Mouse (Mus musculus) lung, embryonic 15.5 days (tissue): ENCODE results near the gene 4931409K22Rik. TPM values are rescaled to one million over a fixed set of nuclear protein-coding genes. Genes with fewer than 3 reads are reported as not detected.
A peak's percentile ranks its signal among the peaks of the same experiment; 100 is the strongest.

Source experiments
- ATAC-seq: fragments of 200-750 bp; cut with Nextera tagmentation; 2 replicates; pipeline ENCODE4 v1.8.0; 2017; ENCODE audit warnings: moderate number of reproducible peaks, borderline replicate concordance; ENCODE audit not compliant: low FRiP score, low TSS enrichment; ENCODE audit errors: extremely low read depth
- H3K27ac ChIP-seq: fragments of 300-500 bp; sonication (generic); 2 replicates; pipeline ENCODE4 v1.5.1; 2015; ENCODE audit warnings: moderate library complexity, mild to moderate bottlenecking, inconsistent platforms
- H3K27me3 ChIP-seq: fragments of 300-500 bp; sonication (generic); 2 replicates; pipeline ENCODE4 v1.6.1; 2015; ENCODE audit warnings: inconsistent platforms
- H3K36me3 ChIP-seq: fragments of 300-500 bp; sonication (generic); 2 replicates; pipeline ENCODE4 v1.6.1; 2015; ENCODE audit warnings: inconsistent platforms
- H3K4me1 ChIP-seq: fragments of 300-500 bp; sonication (generic); 2 replicates; pipeline ENCODE4 v1.6.1; 2015; ENCODE audit warnings: inconsistent platforms
- H3K4me2 ChIP-seq: fragments of 300-500 bp; sonication (generic); 2 replicates; pipeline ENCODE4 v1.6.1; 2015; ENCODE audit warnings: inconsistent platforms, mild to moderate bottlenecking, moderate library complexity
- H3K4me3 ChIP-seq: fragments of 300-500 bp; sonication (generic); 2 replicates; pipeline ENCODE4 v1.5.1; 2015; ENCODE audit warnings: mild to moderate bottlenecking, inconsistent platforms
- H3K9ac ChIP-seq: fragments of 300-500 bp; sonication (generic); 2 replicates; pipeline ENCODE4 v1.6.1; 2015; ENCODE audit warnings: inconsistent platforms
- H3K9me3 ChIP-seq: fragments of 300-500 bp; sonication (generic); 2 replicates; pipeline ENCODE4 v1.6.1; 2016; ENCODE audit warnings: inconsistent platforms
- WGBS: fragments of 180-500 bp; shearing (Covaris S2); methylation state at CpG from one replicate; pipeline ENCODE4 v1.1.7; 2015; 5-methylcytosine and 5-hydroxymethylcytosine counted together
- polyA plus RNA-seq: library from polyadenylated mRNA; unstranded; fragments of >200 nt; fragmentation: Nextera tagmentation; extraction: Ambion mirVana; gene quantifications from 2 replicates; pipeline ENCODE4 v1.2.1, GENCODE M21; 2015

Gene 4931409K22Rik
- polyA plus RNA-seq, 1 experiment from 2014 or later = not detected

DNA sequence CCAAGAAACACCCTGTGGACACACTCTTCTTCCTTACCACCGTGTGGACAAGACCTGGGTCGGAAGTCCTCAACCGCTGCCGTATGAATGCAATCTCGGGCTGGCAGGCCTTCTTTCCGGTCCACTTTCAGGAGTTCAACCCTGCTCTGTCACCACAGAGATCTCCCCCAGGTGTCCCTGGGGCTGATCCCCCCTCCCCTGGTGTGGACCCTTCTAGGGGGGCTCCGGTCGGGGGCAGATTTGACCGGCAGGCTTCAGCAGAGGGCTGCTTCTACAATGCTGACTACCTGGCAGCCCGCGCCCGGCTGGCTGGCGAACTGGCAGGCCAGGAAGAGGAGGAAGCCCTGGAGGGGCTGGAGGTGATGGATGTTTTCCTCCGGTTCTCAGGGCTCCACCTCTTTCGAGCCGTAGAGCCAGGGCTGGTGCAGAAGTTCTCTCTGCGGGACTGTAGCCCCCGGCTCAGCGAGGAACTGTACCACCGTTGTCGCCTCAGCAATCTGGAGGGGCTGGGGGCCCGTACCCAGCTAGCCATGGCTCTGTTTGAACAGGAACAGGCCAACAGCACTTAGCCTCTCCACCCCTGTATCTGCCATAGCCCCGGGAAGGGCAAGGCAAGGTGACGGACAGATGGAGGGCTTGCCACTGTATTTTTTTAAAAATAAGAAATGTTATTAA lies 35.3 kb upstream of the 4931409K22Rik start:
- H3K4me3 ChIP-seq = 0 out of 2 replicates have a peak overlapping the region, but pooled peaks have one; percentile 2
- H3K4me2 ChIP-seq = peak overlapping the region; percentile 42
- peak overlapping the region; percentile 24; the same call in 1 of the 2 replicates for H3K27ac ChIP-seq
- peaks cover 69% of the 10 kb centered on the region for H3K36me3 ChIP-seq
- no peaks in the 10 kb centered on the region for H3K27me3 ChIP-seq
- no peak for ATAC-seq
- H3K9ac ChIP-seq = peak overlapping the region; percentile 13; the same call in 1 of the 2 replicates
- no peaks in the 10 kb centered on the region for H3K9me3 ChIP-seq
- WGBS = 55% methylated on average over 24 of the region's 24 CpGs
- peaks cover 35% of the 10 kb centered on the region for H3K4me1 ChIP-seq

DNA sequence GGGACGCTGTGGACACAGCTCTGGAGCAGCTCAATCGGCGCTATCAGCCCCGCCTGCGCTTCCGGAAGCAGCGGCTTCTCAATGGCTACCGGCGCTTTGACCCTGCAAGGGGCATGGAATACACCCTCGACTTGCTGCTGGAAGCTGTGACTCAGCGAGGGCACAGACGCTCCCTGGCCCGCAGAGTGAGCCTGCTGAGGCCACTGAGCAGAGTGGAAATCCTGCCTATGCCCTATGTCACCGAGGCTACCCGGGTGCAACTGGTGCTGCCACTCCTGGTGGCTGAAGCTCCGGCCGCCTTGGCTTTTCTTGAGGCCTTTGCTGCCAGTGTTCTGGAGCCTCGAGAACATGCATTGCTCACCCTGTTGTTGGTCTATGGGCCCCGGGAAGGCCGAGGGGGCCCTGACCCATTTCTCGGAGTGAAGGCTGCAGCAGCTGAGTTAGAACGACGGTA lies 34.7 kb upstream of the 4931409K22Rik start:
- peaks cover 29% of the 10 kb centered on the region for H3K4me1 ChIP-seq
- no peak for ATAC-seq
- H3K4me3 ChIP-seq = no peak overlapping the region
- no peaks in the 10 kb centered on the region for H3K9me3 ChIP-seq
- peak overlapping the region; percentile 24; the same call in 1 of the 2 replicates for H3K27ac ChIP-seq
- peaks cover 69% of the 10 kb centered on the region for H3K36me3 ChIP-seq
- H3K9ac ChIP-seq = peak overlapping the region; percentile 13; the same call in 1 of the 2 replicates
- no peaks in the 10 kb centered on the region for H3K27me3 ChIP-seq
- H3K4me2 ChIP-seq = peak overlapping the region; percentile 42
- WGBS = 35% methylated on average over 23 of the region's 23 CpGs

DNA sequence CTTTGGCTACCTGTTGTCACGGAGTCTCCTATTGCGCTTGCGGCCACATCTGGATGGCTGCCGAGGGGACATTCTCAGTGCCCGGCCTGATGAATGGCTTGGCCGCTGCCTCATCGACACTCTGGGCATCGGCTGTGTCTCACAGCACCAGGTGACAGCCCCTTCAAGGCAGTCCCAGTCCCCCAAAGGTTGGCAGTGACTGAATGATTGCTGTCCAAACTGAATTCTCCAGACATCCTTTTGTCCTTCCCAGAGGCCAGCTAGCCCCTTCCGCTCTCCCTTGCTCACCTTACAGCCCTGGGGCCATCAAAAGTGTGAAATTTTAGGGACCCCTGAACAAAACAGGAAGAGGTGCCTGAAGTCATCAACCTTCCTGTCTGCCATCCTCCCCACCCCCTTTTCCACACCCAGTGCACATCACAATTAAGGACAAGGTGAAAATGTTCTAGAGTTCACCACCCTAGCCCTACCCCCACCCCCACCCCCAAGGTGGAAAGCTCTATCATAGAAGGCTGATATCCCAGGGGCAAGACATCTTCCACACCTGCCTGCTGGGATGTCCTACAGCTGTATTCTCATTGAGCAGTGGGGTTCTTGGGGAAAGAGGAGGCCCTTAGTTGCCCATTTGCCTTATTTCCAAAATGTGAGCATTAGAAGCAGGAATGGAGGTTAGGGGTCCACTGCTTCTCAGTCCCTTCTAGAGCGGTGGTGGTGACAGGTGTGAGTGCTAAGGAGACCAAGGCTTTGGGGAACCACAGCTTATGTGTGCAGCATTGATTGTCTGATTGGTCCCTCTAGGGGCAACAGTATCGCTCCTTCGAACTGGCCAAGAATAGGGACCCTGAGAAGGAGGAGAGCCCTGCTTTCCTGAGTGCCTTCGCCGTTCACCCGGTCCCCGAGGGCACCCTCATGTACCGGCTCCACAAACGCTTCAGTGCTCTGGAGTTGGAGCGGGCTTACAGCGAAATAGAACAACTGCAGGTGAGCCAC lies 33.2 kb upstream of the 4931409K22Rik start:
- Histone ChIP-seq H3K27ac (no peak overlapping the region), H3K27me3 (no peaks in the 10 kb centered on the region), H3K9me3 (no peaks in the 10 kb centered on the region), H3K9ac (no peak overlapping the region), H3K36me3 (peaks cover 58% of the 10 kb centered on the region), H3K4me1 (peaks cover 33% of the 10 kb centered on the region), H3K4me2 (no peak overlapping the region), H3K4me3 (no peak overlapping the region)
- no peak for ATAC-seq
- 91% methylated on average over 20 of the region's 20 CpGs for WGBS

DNA sequence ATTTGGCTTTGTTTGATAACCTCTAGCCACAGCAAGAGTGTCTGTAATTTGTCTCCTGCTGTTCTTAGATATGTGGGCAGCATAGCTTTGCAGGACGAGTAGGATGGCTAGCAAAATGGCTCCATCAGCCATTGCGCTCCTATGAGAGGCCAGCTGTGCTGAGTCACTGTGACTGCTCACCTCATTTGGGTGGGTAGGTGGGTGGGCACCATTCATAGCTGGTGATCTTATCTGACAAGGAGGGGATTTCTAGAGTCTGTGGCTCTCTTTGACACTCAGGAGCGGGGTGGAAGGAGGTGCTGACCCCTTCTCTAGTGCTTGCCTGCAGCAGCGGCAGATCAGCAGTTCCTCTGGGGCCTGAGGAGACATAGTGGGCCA lies 30.6 kb upstream of the 4931409K22Rik start:
- WGBS = 10% methylated on average over 4 of the region's 4 CpGs
- Histone ChIP-seq H3K36me3 (peaks cover 34% of the 10 kb centered on the region), H3K4me2 (peak overlapping the region; percentile 85), H3K27ac (no peak overlapping the region), H3K9ac (peak overlapping the region; percentile 75), H3K27me3 (no peaks in the 10 kb centered on the region), H3K4me1 (peaks cover 33% of the 10 kb centered on the region), H3K9me3 (no peaks in the 10 kb centered on the region), H3K4me3 (peak overlapping the region; percentile 92)
- ATAC-seq = no peak

DNA sequence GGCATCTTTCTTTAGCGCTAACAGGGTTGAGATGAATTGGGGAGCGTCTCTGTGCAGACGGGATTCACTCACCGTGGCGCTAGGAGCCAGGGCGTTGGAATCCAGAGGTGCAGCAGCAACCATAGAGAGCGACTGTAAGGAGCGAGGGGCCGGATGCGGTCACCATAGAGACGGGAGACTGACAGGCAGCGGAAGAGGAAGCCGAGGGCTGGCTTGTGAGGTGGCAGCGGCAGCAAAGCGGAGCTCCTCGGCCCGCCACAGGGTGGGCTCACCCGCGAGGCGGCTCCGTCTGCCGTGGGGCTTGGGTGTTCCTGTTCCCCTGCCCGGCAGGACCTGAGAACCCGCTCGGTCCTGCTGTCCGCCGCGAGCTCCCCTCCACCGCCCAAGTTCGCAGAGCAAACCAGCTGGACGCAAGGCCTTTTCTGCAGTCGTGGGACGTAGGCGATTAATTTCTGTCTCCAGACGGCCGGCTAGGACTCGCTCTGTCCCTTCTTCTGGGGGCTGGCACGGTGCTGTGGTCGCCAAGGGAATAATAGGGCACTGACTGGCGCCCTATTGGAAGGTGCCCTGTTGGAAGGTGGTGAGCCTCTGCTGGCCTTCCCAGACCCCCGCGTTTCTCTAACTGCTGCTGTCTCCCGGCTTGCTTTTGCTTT lies 30.1 kb upstream of the 4931409K22Rik start, which contains the start of gene Chpf2:
Chpf2 (plus strand) TSS at position 195 of the 653 bp plus-strand sequence.
- Histone ChIP-seq H3K36me3 (peaks cover 29% of the 10 kb centered on the region), H3K27me3 (no peaks in the 10 kb centered on the region), H3K4me1 (peaks cover 28% of the 10 kb centered on the region), H3K9ac (peak within 1 kb of the TSS; percentile 75), H3K4me3 (peak within 1 kb of the TSS; percentile 92), H3K9me3 (no peaks in the 10 kb centered on the region), H3K27ac (peak within 1 kb of the TSS; percentile 47; the same call in 1 of the 2 replicates), H3K4me2 (peak within 1 kb of the TSS; percentile 85)
- ATAC-seq = peak; percentile 88
- 0% methylated on average over 43 of the region's 43 CpGs for WGBS

DNA sequence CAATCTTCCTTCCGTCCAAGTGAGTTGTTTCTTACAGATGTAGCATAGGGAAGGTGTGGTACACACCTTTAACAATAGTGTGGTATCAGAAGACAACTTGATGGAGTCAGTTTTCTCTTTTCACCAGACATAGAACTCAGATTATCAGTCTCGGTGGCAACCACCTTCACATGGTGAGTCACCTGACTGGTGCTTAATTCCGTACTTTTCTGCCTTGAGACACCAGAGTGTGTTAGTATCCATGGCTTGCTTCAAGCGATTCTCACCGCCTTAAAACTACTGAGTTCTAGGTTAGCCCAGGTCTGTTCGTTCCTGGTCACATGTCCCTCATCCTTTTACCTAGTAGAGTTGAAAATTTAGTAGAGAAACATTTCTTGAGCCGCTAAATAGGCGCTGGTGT lies 29.5 kb upstream of the 4931409K22Rik start:
- WGBS = 11% methylated on average over 8 of the region's 8 CpGs
- H3K9me3 ChIP-seq = no peaks in the 10 kb centered on the region
- no peaks in the 10 kb centered on the region for H3K27me3 ChIP-seq
- H3K4me1 ChIP-seq = peaks cover 22% of the 10 kb centered on the region
- H3K36me3 ChIP-seq = peaks cover 23% of the 10 kb centered on the region
- peak overlapping the region; percentile 92 for H3K4me3 ChIP-seq
- H3K4me2 ChIP-seq = peak overlapping the region; percentile 85
- H3K27ac ChIP-seq = no peak overlapping the region
- no peak; the same call in 1 of the 2 replicates for ATAC-seq
- peak overlapping the region; percentile 75 for H3K9ac ChIP-seq

DNA sequence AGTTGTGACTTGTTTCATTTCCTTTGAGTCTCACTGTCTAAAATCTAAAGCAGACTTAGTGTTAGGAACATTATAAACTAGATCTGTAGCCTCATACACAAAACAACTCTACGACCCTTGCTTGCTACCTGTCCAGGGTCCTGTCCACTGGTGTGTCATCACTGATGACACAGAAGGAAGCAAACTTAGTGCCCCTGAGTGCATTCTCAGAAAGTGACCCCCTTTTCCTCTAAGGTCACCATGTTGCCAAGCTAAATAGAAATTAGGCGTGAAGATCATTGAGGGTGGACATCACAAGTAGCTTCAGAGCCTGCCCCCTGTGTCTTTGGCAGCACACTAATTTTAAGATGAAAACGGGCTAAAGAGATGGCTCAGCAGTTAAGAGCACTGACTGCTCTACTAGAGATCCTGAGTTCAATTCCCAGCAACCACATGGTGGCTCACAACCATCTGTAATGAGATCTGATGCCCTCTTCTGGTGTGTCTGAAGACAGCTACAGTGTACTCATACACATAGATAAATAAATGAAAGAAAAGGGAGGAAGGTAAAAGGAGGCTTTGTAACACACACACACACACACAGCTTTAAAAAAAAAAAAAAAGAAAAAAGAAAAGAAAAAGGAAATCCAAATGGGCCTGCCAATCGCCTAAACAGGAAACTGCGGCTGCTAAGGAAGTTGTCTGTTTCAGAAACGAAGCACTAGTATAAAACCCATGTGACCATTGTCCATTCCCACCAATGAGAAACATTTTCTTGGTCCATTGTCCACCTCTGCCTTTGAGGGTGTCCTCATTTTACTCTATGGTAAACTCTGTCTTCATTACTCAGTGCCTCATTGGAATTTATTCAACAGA lies 21.7 kb upstream of the 4931409K22Rik start:
- no peak for ATAC-seq
- Histone ChIP-seq H3K4me2 (peak overlapping the region; percentile 79), H3K27me3 (no peaks in the 10 kb centered on the region), H3K9ac (peak overlapping the region; percentile 56), H3K27ac (peak overlapping the region; percentile 87), H3K9me3 (no peaks in the 10 kb centered on the region), H3K36me3 (peaks cover 20% of the 10 kb centered on the region), H3K4me1 (peaks cover 21% of the 10 kb centered on the region), H3K4me3 (peak overlapping the region; percentile 86)
- WGBS = 53% methylated on average over 6 of the region's 6 CpGs

- Histone ChIP-seq H3K4me3 (peak within 1 kb of the TSS; percentile 86), H3K27me3 (no peaks in the 10 kb centered on the region), H3K4me2 (peak within 1 kb of the TSS; percentile 79), H3K9ac (peak within 1 kb of the TSS; percentile 82), H3K4me1 (peaks cover 21% of the 10 kb centered on the region), H3K27ac (peak within 1 kb of the TSS; percentile 87), H3K36me3 (peaks cover 28% of the 10 kb centered on the region), H3K9me3 (no peaks in the 10 kb centered on the region)
- under 1% methylated on average over 48 of the region's 48 CpGs for WGBS
- peak; percentile 96 for ATAC-seq
Measured at GRCm38 (mm10) chr5:24577183-24577929, 20.7 kb upstream of the 4931409K22Rik start, which contains the start of gene Abcf2. Gene Abcf2 (minus strand): TSS chr5:24577467.

- H3K27ac ChIP-seq = peak overlapping the region; percentile 87
- peaks cover 34% of the 10 kb centered on the region for H3K36me3 ChIP-seq
- H3K4me3 ChIP-seq = peak overlapping the region; percentile 86
- H3K9me3 ChIP-seq = no peaks in the 10 kb centered on the region
- H3K4me2 ChIP-seq = peak overlapping the region; percentile 79
- peaks cover 21% of the 10 kb centered on the region for H3K4me1 ChIP-seq
- peak overlapping the region; percentile 82 for H3K9ac ChIP-seq
- peak; percentile 28 for ATAC-seq
- WGBS = 0% methylated on average over 32 of the region's 32 CpGs
- no peaks in the 10 kb centered on the region for H3K27me3 ChIP-seq
Measured at GRCm38 (mm10) chr5:24576801-24577182, 20.2 kb upstream of the 4931409K22Rik start.

DNA sequence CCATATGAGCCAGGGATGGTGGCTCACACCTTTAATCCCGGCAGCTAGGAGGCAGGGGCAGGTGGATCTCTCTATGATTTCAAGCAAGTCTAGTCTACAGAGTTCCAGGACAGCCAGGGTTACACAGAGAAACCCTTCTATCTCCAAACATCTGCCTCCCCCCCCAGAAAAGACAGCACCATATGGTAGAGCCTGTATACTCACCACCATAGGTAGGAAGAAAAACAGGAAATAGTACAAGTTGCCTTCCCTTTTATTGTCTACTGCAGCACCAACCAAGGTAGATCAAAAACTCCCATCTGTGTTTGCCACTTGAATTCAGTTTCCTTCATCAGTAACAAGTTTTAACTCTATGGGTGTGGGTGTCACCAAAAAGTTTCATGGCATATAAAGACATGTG lies 19.3 kb upstream of the 4931409K22Rik start:
- Histone ChIP-seq H3K4me3 (peak overlapping the region; percentile 86), H3K27me3 (no peaks in the 10 kb centered on the region), H3K4me2 (peak overlapping the region; percentile 79), H3K9ac (peak overlapping the region; percentile 82; the same call in 1 of the 2 replicates), H3K36me3 (peaks cover 43% of the 10 kb centered on the region), H3K4me1 (peaks cover 21% of the 10 kb centered on the region), H3K9me3 (no peaks in the 10 kb centered on the region), H3K27ac (no peak overlapping the region)
- no peak for ATAC-seq
- 81% methylated on average over 1 of the region's 1 CpGs for WGBS
